Mouse (Mus musculus) cerebellum, adult (tissue): ENCODE results near the gene Tbc1d10c.
A peak's percentile ranks its signal among the peaks of the same experiment; 100 is the strongest.

Experiments used
- ATAC-seq: cut with Nextera tagmentation; 2 replicates; pipeline ENCODE4 v1.9.2; 2017; ENCODE audit warnings: mild to moderate bottlenecking, moderate library complexity, mixed read lengths; ENCODE audit not compliant: insufficient number of reproducible peaks, low FRiP score, low TSS enrichment

The Tbc1d10c gene

DNA sequence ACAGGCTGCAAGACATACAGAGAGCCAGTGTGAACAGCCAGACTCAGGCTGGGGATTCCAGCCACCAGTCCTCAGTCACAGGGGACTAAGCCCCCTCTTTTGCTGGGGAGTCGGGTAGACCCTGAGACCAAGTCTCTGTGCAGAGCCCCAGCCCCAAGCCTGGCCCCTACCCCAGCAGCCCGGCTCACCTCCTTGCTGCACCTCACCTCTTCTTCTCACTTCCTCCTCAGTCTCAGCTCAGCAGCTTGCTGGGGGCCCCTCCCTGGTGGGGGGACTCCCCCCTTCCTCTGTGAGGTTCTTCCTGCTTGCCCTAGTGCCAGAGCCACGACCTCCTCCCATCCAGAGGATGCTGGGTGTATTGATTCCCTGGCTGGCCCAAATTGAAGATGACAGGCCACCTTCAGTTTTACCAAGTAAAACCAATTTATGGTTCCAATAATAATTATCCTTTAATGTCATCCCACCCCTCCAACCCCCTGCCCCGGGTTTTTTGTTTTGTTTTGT, at the start of gene Tbc1d10c:
Gene Tbc1d10c (minus strand): TSS at position 454 of the 504 bp plus-strand sequence.
- no peak for ATAC-seq

DNA sequence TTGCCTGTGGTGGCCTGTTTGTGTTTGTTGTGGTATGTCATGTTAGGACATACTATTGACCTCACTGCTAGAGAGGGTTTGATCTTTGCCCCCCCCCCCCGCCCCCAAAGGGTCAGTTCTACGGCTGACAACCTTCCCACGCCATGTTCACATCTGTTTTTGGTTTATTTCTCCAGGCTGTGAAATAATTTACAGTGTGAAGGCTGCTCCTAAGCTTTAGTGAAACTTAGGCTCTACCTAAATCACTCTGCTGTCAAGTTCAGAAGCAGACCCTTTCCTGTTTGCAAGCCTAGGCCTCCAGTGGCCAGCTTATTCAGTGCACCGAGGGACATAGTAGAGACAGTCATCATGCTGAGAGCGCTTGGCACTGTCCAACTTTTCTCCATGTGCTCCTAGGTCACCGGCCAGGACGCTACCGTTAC, 49.2 kb upstream of the Tbc1d10c start:
- ATAC-seq: no peak

DNA sequence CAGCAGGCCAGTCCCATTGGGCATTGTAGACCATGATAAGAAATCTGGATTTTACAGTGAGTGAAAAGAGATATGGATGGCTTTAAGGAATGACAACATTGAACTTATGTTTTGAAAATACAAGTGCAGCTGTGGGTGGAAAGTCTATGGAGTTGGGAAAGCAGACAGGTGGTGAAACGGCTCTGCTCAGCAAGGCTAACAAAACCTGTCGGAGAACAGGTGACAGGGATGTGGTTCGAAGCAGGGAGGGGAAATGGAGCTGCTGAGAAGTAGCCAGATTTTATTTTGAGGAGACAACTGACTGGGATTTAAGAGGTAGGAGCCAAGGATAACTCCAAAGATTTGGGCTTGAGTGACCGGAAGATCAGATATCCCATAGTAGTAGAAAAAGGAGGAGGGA, 43.5 kb upstream of the Tbc1d10c start:
- no peak for ATAC-seq

DNA sequence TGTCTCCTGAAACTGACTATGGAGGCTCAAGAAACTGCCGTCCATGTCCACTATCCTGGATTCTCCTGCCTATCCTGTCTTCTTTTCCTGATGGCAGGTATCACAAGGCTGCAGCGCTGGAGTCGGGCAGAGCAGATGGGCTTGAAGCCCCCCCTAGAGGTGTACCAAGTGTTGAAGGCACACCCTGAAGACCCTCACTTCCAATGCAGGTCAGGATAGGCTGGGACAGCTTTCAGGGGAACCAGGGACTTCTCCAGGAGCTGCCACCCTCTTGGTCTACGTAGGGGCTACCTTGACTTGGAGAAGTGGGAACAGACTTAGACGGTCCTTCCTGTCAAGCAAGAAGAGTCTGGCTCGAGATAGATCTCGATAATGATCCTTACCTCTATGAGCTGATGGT, 41.6 kb upstream of the Tbc1d10c start:
- ATAC-seq: no peak

DNA sequence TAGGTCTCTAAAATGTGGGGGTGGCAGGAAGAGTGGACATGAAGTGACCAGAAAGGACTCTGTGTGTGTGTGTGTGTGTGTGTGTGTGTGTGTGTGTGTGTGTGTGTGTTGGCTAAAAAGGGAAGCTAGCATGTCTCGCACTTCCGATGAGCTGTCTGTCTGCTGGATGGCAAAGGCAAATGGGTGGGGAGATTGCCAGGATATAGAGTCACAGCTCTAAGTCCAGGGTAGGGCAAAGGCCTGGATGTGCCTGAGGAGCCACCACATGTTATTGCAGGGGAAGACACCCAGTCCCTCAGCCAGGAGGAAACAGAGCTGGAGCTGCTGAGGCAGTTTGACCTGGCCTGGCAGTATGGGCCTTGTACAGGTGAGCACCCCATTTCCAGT, 41.1 kb upstream of the Tbc1d10c start:
- no peak for ATAC-seq

DNA sequence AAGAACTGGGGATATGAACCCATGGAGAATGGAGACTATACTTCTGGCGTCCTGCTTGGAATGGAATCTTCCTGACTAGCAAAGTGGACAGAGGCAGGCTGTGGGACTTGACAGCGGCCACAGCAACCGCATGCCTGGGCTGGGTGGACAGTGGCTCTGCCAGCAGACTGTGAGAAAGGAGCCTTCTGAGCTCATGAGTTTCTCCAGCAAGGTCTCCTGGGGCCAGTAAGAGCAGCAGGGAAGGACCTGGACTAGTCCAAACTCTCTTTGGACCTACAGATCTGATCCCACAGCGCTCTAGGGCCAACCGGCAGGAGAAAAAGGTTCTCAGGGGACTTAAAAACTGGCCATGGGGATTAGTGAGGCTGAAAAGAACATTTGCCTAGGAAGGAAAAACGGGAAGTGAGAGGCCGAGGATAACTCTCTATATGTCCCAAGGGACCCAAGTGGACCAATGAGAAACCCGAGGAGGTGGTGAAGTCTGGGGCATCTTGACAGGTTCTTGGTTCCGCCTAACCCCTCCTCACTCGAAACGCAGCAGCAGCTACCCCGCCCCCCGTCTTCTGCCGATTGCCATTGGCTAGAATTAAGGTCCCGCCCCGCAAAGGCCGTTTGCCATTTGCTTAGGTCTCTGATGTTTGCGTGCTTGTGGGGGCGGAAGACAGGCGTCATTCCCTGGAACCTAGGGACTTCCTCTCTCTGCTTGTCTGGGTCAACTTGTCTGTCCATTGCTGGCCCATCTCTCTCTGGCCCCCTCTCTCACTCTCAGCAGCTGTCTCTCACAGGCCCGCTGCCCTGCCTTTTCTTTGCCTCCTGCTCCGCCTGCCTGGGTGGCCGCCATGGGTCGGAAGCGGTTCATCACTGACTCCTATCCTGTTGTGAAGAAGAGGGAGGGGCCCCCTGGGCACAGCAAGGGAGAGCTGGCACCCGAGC, 40.4 kb upstream of the Tbc1d10c start, which contains the start of gene Pold4:
Gene Pold4 (plus strand): TSS at position 647 of the 933 bp plus-strand sequence.
- peak; percentile 79 for ATAC-seq

DNA sequence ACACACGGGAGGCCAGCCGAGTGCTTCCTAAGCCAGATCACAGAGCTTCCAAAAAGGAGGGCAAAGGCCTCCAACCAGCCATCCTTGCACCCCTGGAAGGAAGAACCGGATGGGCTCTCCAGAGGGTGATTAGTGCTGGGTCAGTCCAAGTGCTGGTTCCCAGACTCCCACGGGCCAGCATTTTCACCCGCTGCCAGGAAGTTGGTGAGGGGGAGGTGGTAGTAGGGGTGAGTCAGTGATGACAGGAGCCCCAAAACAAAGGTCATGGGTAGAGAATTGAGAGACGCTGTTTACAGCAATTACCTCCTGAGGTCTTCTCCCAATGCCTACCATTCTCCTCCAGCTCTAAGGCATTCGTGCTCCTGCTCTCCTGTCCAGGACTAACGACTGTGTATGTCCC, 39.3 kb upstream of the Tbc1d10c start:
- ATAC-seq: no peak

DNA sequence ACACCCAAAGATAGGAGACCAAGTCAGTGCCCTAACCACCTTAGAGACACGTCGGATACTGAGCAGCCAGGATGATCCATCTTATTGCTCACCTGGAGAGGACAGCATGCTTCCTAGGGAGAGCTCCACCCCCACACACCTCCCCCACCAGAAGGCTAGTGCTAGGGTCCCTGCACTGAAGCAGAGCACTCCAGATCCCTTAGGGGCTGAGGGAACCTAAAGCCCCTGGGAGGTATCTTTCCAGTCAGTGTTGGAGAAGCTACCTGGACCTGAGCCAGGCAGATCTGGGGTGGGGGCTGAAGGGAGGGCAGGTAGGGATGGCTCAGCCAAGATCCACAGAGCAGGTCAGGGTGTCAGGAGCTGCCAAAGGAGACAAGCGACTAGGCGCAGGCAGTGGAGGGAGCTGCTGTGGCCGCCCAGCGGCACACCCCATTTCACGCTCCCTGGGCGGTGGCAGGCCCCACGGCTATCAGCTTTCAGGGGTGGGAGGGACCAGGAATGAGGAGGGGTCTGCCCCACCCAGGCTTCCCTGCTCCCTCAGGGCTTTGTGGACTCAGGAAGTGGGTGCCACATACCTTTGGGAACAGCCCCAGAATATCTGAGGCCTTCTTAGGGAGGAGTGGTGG, 38.5 kb upstream of the Tbc1d10c start:
- ATAC-seq: no peak

DNA sequence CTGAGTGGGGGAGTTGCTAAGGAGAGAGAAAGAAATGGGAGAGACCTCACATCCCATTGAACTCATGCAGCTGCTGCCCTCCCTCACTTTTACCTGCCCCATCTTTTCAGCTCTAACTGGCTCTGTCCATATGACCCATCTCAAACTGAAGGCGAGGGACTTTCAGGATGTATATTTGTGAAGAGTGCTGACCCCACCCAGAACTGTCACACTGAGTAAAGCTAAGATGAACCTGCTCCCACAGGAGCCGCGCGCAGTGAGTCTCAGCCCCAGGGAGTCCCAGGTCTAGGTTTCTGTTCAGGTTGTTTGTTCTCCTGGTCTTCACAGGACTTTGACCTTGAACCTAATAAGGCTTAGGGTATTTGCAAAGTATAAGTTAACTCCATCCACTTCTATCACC, 37.8 kb upstream of the Tbc1d10c start:
- no peak for ATAC-seq

DNA sequence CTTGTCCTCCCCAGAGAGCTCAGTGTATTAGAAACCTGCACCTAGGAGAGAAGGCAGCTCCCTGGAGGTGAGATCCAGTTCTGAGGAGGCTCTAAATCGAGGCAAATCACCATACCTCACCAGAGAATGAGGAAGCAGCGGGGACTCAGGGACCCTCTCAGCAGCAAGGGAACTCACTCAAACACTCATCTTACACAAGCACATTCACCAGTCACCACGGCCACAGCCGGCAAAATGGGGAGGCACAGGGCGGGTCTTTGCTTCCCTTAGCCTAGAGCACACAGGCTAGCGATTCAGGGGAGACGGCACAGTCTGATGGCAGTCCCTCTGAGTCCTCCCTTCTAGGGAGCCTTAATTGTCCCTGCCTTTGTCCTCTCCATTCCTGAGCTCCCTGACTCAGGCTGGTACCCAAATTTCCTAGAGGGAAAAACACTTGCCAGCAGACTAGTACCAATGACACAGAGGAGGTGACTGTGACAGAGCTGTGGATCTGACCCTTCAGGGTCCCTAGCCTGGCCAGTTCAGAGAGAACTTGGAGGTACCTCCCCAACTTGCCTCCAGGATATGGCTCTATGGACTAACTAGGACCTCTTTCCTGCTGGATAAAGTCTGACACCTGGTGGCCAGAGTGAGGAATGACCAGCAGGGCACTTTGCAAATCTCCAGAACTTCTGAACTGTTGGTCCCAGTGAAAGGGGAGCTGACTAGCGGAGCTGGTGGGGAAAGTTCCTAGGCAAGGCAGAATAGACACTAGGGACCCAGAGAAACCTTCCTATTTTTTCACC, 37.0 kb upstream of the Tbc1d10c start:
- ATAC-seq: no peak

DNA sequence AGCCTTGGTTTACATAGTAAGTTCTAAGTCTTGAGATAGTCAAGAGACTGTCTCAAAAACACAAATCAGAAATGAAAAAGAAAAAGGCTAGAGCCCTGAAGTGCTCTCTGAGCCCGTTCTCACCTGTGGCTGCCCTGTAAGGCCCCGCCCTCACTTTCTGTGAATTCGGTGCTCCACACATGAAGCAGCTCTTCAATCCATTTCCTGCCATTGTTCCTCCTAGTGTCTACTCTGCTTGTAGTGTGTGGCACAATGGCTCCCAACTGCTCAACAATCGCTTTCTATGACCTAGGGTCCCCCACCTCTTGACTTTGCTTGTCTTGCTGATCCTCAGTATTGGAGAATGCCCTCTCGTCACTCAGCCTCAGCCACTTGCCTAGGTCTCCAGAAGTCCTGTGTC, 36.4 kb upstream of the Tbc1d10c start:
- no peak for ATAC-seq

DNA sequence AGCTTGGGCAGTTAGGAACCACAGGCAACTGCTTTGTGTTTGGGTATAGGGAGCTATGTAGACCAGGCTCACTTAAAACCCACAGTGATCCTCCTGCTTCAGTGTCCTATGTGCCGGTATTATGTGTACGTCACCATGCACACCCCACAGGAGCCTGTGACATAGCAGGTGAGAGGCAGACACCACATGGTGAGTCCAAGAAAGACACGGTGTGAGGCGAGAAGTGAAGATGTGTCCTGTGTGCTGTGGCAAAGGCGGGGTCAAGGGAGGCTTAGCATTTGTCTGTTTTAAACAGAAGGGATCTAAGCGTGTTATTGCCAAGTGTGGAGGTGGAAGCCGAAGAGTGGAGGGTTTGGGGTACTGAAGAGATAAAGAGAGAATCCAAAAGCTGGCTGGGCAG, 35.7 kb upstream of the Tbc1d10c start:
- no peak for ATAC-seq

DNA sequence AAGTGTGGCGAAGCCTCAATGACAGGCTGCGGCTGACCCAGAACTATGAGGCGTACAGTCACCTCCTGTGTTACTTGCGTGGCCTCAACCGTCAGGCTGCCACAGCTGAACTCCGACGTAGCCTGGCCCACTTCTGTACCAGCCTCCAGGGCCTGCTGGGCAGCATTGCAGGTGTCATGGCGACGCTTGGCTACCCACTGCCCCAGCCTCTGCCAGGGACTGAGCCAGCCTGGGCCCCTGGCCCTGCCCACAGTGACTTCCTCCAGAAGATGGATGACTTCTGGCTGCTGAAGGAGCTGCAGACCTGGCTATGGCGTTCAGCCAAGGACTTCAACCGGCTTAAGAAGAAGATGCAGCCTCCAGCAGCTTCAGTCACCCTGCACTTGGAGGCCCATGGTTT, 31.1 kb upstream of the Tbc1d10c start:
- ATAC-seq: no peak

DNA sequence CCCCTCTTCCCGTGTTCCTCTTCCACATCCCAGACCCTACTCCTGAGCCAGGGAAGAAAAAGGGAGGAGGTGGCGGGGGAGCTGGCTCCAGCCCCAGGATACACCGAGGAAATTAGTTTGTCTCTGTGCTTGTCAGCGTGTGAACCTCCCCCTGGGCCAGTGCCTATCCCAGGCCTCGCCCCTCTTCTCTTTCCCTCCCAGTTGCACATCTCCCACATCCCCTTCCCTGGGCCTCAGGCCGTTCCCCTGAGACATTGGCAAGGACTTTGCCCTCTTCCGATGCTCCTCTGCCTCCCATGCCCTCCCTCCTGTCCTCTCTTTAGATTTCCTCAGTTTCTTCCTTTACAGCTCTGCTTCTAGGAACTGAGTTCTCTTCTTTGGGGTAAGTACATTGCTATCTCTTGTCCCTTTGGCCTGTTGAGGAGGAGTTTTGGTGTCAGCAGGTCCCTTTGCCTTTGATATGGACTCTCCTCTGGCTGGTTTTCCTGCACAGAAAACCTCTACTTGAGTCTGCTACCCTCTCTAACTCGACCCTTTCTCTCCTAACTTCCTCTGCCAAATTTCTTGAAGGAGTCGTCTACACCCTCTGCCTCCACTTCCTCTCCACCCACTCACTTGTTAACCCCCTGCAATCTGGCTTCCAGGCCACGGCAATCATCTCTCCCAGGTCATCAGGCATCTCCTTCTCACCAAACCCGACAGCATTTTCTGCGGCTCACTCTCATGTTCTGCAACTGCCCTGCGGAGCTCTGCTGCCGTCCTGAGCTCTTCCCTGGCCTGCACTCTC, 30.1 kb upstream of the Tbc1d10c start:
- no peak for ATAC-seq

DNA sequence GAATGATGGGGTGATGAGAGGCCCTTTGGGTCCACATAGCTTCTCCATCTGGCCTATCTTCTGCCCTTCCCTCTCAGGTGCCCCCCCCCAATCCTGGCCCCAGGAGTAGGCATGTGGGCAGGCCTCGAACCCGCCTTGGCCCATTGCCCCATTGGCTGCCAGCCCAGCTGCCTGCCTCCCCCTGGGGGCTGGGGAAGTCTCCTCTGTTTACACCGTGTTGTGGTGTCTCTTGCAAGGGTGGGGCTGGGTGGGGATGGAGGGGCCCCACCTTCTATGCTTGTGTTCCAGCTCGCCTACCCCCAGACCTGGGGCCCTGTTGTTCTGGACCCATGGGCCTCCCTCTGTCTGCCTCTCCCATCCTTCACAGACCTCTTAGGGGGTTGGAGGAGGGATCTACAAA, 29.3 kb upstream of the Tbc1d10c start:
- ATAC-seq: no peak

DNA sequence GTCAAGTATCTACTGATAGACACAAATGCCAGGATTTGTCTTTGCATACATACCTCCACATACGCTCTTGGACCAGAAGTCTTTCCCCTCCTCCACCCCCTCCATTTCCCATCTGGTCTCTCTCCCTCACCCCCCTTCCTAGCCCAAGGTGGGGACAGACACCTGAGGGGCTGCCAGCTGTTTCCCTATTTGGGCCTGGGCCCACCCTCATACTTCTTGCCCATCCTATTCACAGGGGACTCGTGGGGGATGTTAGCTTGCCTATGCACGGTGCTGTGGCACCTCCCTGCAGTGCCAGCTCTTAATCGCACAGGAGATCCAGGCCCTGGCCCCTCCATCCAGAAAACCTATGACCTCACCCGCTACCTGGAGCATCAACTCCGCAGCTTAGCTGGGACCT, 28.9 kb upstream of the Tbc1d10c start:
- ATAC-seq: no peak

DNA sequence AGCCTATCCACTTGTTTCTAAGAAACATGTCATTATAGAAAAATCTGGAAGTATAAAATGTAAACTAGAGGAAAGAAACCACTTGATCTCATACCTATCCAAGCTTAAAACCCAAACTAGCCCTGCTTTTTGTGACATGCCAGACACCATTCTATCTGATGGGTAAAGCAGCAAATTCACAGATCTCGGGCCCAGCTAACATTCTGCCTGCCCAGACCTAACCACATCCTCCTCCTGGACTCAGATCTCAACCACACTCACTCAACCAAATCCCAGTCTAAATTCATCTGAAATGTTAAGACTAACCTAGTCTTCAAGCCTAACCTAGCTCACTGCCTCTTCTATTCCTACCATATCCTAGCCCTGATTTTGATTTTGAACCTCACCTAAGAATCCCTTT, 27.7 kb upstream of the Tbc1d10c start:
- no peak for ATAC-seq

DNA sequence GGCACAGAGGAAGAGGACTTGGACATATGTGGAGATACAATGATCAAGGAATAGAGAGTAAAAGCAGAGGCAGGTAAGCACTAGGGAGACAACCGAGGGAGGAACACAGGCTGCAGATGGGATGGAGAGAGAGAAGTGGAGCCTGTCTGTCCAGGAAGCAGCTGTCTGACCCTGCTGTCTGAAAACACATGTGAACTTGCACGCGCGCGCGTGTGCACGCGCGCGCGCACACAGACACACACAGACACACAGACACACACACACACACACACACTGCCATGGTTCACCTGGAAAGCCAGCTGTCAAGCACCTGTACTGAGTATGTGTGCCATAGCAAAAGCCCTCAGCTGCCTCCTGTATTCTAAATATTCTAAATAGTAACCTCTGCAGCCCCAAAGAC, 27.2 kb upstream of the Tbc1d10c start:
- ATAC-seq: no peak

DNA sequence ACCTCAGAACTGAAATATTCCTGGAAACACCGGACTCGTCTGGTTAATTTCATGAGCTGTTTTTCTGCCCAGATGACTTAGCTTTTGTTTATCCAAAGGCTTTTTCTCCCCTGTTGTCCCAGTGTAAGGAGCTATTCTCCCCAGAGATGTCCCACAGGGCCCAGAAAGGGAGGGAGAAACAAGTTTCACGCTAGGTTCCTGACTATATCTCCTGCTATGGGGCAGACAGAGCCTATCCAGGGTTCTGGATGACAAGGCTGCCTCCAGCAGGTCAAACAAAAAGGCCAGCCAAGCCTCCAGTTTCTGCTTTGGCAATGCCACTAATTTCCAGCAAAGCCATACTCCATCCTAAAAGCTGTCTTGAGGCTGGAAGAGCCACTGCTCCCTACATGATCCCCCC, 26.8 kb upstream of the Tbc1d10c start:
- no peak for ATAC-seq

DNA sequence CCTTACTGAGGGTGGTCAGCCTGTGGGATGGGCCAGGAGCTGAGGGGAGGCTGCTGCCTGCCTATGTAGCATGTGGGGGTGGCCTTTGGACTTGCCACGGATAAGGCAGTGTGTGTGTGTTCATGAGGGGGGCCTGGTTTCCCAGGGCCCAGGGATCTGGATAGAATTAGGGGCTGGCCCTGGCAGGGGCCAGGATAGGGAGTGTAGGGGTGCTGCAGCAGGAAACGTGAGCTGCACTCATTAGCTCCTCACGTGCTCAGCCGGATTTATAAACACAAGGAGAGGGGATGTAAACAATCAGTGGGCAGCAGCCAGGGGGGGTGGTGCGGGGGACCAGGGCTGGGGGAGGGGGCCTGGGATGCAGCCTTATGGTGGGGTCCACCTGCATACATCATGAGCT, 26.1 kb upstream of the Tbc1d10c start:
- ATAC-seq: no peak
